Comparison of ENCODE assay signal across 10 mouse cellular contexts in the genomic region with DNA sequence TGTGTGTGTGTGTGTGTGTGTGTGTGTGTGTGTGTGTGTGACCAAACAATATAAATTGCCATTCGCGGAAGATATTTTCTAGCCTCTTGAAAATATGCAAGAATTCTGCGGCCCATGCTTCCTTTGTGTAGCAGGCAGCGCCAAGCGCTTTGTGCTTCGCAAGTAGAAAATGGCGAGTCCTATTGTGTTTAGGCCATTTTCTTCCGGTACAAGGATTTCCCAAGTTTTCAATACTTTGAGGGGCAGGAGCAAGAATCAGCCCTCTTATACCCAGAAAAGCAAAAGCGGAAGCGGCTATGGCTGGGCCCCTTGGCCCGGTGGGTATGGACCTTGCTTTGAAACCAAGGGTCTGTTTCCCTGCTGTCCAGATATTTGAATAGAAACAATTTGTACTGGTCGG.
DNase-seq lines count a peak whose midpoint lies in the region; ATAC-seq and TF ChIP-seq lines count a peak whose summit lies in the region.
"Had no signal": no experiment of that assay in that cellular context is flagged by ENCODE, and none has a peak within 500 bp of the region (broad histone marks: within the 10 kb centered on the region; RNA-seq: fewer than 3 reads in every experiment).

No protein-coding gene starts in this region.

- H3K9ac ChIP-seq in forebrain, embryonic 11.5 days (ENCODE audit: low read length): peak overlapping the region; percentile 98
- H3K9ac ChIP-seq in hindbrain, postnatal 0 days (replicated peaks; ENCODE audit: low read length): peak overlapping the region; percentile 92
- H3K9ac ChIP-seq: liver, embryonic 14.5 days had no signal

- H3K27me3 ChIP-seq in forebrain, embryonic 11.5 days (ENCODE audit: control insufficient read depth, insufficient read depth, low read length): no peaks in the 10 kb centered on the region
- no peaks in the 10 kb centered on the region for H3K27me3 ChIP-seq in hindbrain, postnatal 0 days (ENCODE audit: insufficient read depth, low read length)

- H3K9me3 ChIP-seq in forebrain, embryonic 11.5 days (ENCODE audit: control insufficient read depth, low read length): no peaks in the 10 kb centered on the region
- H3K9me3 ChIP-seq in hindbrain, postnatal 0 days (ENCODE audit: low read length): no peaks in the 10 kb centered on the region

- intact Hi-C loops in left cerebral cortex, adult 2 months (cut with DNase I): loop anchor here (2.0 to 5.0 kb wide), 3 partner anchors 170 to 974 kb away; no protein-coding TSS in a partner anchor
- intact Hi-C loops in left cerebral cortex, postnatal 10 days (cut with DNase I): loop anchor here (2.0 kb wide), 1 partner anchor 852 kb away; no protein-coding TSS in a partner anchor

- 0 out of 2 replicates have a peak, but pooled peaks cover 2% of the 10 kb centered on the region for H3K36me3 ChIP-seq in forebrain, embryonic 11.5 days (ENCODE audit: control insufficient read depth, insufficient read depth, low read length)
- no peaks in the 10 kb centered on the region for H3K36me3 ChIP-seq in hindbrain, postnatal 0 days (ENCODE audit: insufficient read depth, low read length)

- H3K4me1 ChIP-seq in forebrain, embryonic 11.5 days (replicated peaks; ENCODE audit: control insufficient read depth, insufficient read depth, low read length): peaks cover 17% of the 10 kb centered on the region
- peaks cover 7% of the 10 kb centered on the region for H3K4me1 ChIP-seq in hindbrain, postnatal 0 days (ENCODE audit: insufficient read depth, low read length)

- H3K27ac ChIP-seq in left cerebral cortex, adult 2 months: peak overlapping the region; percentile 97
- peak overlapping the region; percentile 95 for H3K27ac ChIP-seq in forebrain, embryonic 11.5 days (ENCODE audit: low read depth, low read length)
- H3K27ac ChIP-seq in hindbrain, postnatal 0 days: peak overlapping the region; percentile 98
- H3K27ac ChIP-seq: liver, embryonic 14.5 days had no signal

- H3K4me2 ChIP-seq in forebrain, embryonic 11.5 days (ENCODE audit: low read depth, low read length, severe bottlenecking): peak overlapping the region; percentile 38
- peak overlapping the region; percentile 92 for H3K4me2 ChIP-seq in hindbrain, postnatal 0 days (ENCODE audit: low read depth, low read length)

- no peak for TF ChIP-seq CTCF in left cerebral cortex, adult 2 months (IDR thresholded peaks at IDR 0.05)
- no peak for TF ChIP-seq CTCF in hindbrain, postnatal 0 days (IDR thresholded peaks at IDR 0.05; ENCODE audit: low read depth)

- peak overlapping the region; percentile 72 for H3K4me3 ChIP-seq in left cerebral cortex, adult 2 months
- H3K4me3 ChIP-seq in forebrain, embryonic 11.5 days (ENCODE audit: low read depth, low read length): peak overlapping the region; percentile 74
- H3K4me3 ChIP-seq in hindbrain, postnatal 0 days (ENCODE audit: low read length): peak overlapping the region; percentile 64

- ATAC-seq in forebrain, embryonic 11.5 days (replicated peaks; ENCODE audit: low FRiP score): no peak
- no peak for ATAC-seq in hindbrain, postnatal 0 days
- ATAC-seq in erythroid progenitor cell, adult 5-6 weeks (replicated peaks; ENCODE audit: low FRiP score, poor library complexity, severe bottlenecking): no peak
- no peak for ATAC-seq in CD4-positive, CD25-positive, alpha-beta regulatory T cell, adult 4 months

- peak in 1 of 2 experiments; percentile 29 for DNase-seq in left cerebral cortex, adult 2 months (ENCODE audit: extremely low spot score in 1 of 2, low spot score in 2 of 2)
- DNase-seq in left cerebral cortex, postnatal 10 days (ENCODE audit: extremely low spot score in 1 of 2, low spot score in 2 of 2): no peak
- DNase-seq in forebrain, embryonic 11.5 days (ENCODE audit: low spot score): peak; percentile 58
- DNase-seq in hindbrain, postnatal 0 days (ENCODE audit: low spot score): peak; percentile 64
- DNase-seq in retina, embryonic 14.5 days (ENCODE audit: low spot score): peak; percentile 53
- no peak for DNase-seq in thymus, postnatal 25 days
- DNase-seq: gastrocnemius, postnatal 14 days had no signal

- under 1% methylated on average over 12 of the region's 12 CpGs for WGBS in forebrain, embryonic 11.5 days
- WGBS in hindbrain, postnatal 0 days: 2% methylated on average over 12 of the region's 12 CpGs

Comparison
In these comparisons a context has a peak if more than half of its experiments do, and no peak if none do; other contexts are left out.
1. DNase-seq: peak in forebrain, embryonic 11.5 days (single experiment), hindbrain, postnatal 0 days (single experiment) and retina, embryonic 14.5 days (single experiment); none in left cerebral cortex, postnatal 10 days (0 of 2) and thymus, postnatal 25 days (single experiment).
2. Peak in every context shown above with its lines, with median percentiles within 50 percentile points of each other: H3K27ac ChIP-seq and H3K4me3 ChIP-seq.